Mouse (Mus musculus): ENCODE measurements around the gene S100a2.

Gene S100a2

DNA sequence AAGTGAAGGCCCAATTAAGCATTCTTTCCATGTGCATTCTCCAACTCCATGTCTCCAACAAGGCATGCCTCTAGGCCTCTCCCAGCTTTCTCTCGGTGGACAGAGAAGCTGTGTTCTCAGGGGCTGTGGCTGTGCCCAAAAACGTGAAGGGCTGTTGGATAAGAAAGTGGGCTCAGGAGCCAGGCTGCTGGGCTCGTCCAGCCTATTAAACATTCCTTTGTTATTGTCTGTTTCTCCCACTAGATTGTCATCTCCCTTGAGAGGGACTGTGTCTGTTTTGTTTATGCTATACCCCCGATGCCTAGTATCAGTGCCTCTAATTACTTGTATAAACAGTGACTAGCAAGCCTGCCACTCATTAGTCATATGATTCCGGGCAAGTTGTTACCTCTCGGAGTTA is 7.7 kb downstream of the S100a2 start:
- DNase-seq = no peak

- no peak for DNase-seq
Observed at GRCm38 (mm10) chr3:90598212-90598611, 8.2 kb downstream of the S100a2 start.

- peak in 1 of 2 experiments; percentile 31 for DNase-seq
Observed at GRCm38 (mm10) chr3:90599401-90599800, 9.4 kb downstream of the S100a2 start.

- DNase-seq = no peak
Observed at GRCm38 (mm10) chr3:90600036-90600435, 10.0 kb downstream of the S100a2 start.

DNA sequence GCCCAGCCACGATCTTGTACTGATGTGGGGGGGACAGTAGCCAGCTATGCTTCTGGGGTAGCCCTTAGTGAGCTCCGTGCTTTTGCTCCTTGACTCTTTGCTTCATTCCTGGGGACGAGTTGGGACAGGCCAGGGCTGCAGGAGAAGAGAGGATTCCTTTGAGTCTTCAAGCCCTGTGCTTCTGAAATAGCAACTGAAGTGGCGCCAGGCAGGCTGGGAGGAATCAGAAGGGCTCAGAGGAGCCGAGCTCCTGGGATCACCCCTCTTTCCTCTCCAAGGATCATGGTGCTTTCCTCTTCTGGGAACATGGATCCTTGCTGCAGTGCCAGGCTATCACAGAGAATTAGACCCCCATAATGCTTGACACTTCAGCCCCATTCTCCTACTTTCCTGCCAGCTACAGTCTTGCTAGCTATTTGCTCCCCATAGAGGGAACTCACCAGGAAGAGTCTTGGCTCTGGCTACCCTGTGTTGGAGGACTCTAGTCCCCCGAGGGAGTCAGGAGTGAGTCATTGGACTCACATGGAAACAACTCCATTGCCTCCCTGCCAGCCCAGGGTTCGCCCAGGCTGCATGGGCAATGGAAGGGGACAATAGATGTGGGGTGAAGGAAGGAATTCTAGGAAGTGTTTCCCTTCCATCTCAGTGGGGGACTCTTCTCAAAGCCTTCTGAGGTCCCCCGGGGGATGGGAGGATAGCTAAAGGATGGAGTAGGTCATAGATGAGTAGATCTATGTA is 10.6 kb downstream of the S100a2 start:
- DNase-seq = no peak

GRCm38 (mm10) chr3:90601486-90602110 is 11.6 kb downstream of the S100a2 start, which contains the start of gene Gm42674:
Gm42674 (plus strand) TSS chr3:90601904.
- DNase-seq = no peak

- DNase-seq = no peak
Observed at GRCm38 (mm10) chr3:90603623-90604022, 13.6 kb downstream of the S100a2 start, which contains the start of gene S100a4. S100a4 (plus strand) TSS chr3:90603771.

GRCm38 (mm10) chr3:90604416-90604815 is 14.4 kb downstream of the S100a2 start:
- DNase-seq = peak; percentile 54 to 62

DNA sequence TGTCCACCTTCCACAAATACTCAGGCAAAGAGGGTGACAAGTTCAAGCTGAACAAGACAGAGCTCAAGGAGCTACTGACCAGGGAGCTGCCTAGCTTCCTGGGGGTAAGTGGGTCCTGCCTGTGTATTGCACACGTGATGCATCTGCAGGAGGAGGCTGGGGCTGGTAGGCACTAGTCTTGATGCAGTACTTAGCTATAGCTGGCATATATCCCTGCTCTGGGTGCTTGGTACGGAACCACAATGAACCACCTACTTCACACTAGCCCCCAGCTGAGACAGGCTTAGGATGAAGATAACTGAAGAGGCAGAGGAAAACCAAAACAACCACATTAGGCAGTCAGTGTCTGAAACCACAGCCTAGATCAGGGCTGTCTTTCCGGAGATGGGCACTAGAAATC is 15.0 kb downstream of the S100a2 start:
- no peak for DNase-seq

- no peak for DNase-seq
Observed at GRCm38 (mm10) chr3:90605736-90606135, 15.7 kb downstream of the S100a2 start.

GRCm38 (mm10) chr3:90606185-90606584 is 16.1 kb downstream of the S100a2 start:
- DNase-seq = no peak

GRCm38 (mm10) chr3:90607361-90607760 is 17.3 kb downstream of the S100a2 start:
- no peak for DNase-seq

GRCm38 (mm10) chr3:90608223-90608622 is 18.2 kb downstream of the S100a2 start, which contains the start of gene S100a5:
S100a5 (plus strand) TSS chr3:90608523.
- DNase-seq = no peak

- no peak for DNase-seq
Observed at GRCm38 (mm10) chr3:90609102-90609501, 19.1 kb downstream of the S100a2 start.

DNA sequence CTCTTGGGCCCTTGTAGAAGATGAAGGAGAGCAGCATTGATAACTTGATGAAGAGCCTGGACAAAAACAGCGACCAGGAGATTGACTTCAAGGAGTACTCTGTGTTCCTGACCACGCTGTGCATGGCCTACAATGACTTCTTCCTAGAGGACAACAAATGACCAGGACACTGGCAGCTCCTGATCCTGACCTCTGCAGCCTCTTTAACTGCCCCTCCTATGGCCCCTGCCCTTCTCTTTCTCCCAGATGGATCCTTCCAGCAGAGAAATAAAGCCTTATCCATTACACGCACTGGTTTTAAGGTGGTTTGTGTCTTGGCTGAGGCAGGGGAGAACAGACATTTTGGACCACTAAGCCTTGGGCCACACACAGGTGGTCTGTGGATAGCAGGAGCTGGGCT is 21.4 kb downstream of the S100a2 start:
- no peak for DNase-seq

DNA sequence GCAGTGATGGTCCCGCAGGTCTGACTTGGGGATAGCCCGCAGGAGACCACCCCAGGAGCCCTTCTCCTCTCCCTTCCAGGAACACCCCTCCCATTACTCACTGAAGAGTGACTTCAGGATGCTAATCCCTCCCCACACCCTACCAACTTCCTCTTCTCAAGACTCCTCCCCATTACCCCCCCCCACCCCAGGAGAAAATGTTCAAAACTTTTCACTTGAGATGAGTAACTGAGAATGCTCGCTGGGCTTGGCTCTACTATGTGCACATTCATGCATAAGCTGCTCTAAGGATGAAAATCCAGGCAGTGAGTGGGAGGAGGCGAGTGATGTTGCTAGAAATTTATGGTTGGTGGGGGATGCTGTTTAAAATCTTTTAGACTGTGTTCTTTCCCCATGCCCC is 22.0 kb downstream of the S100a2 start:
- DNase-seq = no peak

- DNase-seq = peak; percentile 41 to 50
Observed at GRCm38 (mm10) chr3:90612728-90613291, 22.8 kb downstream of the S100a2 start, which contains the start of gene S100a6. S100a6 (plus strand) TSS chr3:90612882.

GRCm38 (mm10) chr3:90613461-90614147 is 23.6 kb downstream of the S100a2 start:
- no peak for DNase-seq

GRCm38 (mm10) chr3:90614148-90614530 is 24.1 kb downstream of the S100a2 start:
- DNase-seq = no peak

DNA sequence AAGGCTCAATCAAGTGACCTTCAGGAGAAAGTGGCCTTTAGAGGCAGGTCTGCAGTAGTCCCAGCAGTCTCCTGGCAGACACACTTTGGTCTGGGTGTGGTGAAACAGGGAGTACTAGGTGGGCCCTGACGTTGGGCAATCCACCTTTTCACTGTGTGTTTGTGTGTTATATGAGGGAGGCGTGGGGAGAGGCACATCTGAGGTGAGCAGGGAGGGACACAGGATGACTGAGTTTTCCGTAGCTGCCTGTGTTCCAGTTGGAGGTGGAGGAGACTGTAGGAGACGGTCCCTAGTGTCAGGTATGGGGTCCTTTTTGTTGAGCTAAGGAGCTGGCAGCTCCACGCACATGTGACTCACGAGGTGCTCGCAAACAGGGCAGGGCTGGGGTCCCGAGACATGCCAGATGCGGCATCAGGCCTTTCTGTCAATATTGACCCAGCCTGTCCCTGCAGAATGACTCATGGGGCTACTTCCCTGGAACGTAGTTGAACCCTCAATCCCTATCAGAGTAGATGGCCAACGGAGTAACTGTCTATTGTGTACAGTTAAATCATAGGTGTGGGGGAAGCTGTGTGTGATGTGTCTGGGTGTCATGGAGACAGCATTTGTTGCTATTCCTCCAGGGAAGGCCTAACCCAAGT is 24.7 kb downstream of the S100a2 start:
- DNase-seq = no peak

GRCm38 (mm10) chr3:90615415-90615814 is 25.4 kb downstream of the S100a2 start:
- peak; percentile 70 to 71 for DNase-seq

GRCm38 (mm10) chr3:90615911-90616310 is 25.9 kb downstream of the S100a2 start:
- no peak for DNase-seq

DNA sequence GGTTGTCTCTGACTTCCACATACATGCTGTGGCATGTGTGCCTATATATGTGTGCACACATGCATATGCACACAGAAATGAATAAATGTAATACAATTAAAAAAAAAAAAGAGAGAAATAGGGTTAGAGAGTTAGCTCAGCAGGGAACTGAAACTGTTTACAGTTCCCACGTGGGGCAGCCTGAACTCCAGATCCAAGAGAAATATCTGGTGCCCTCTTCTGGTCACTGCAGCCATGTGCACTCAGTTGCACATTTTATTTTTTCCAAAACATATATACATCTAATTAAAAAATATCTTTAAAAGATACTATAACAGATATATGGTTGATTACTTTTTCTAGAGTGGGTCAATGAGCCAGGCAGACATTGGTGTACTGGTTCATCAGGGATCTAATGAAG is 27.5 kb downstream of the S100a2 start:
- DNase-seq = no peak

Data from kidney, adult 8-10 months (tissue).